Mouse (Mus musculus) ES-Bruce4 (cell line): Measurements from ENCODE around the gene Gm45208. TPM values are rescaled to one million over a fixed set of nuclear protein-coding genes. Genes with fewer than 3 reads are reported as not detected.
A peak's percentile ranks its signal among the peaks of the same experiment; 100 is the strongest.

ENCODE experiments used
- H3K27ac ChIP-seq: 2 replicates; pipeline ENCODE4 v1.5.1; 2012; ENCODE audit warnings: low read length, inconsistent platforms; ENCODE audit not compliant: insufficient read depth
- H3K27me3 ChIP-seq: 2 replicates; pipeline ENCODE4 v1.6.1; 2012; ENCODE audit warnings: mild to moderate bottlenecking, low read length, inconsistent platforms; ENCODE audit not compliant: control insufficient read depth, poor library complexity, insufficient read depth, severe bottlenecking
- H3K36me3 ChIP-seq: 2 replicates; pipeline ENCODE4 v1.6.1; 2012; ENCODE audit warnings: inconsistent platforms, mild to moderate bottlenecking, low read length, moderate library complexity; ENCODE audit not compliant: control insufficient read depth, poor library complexity, insufficient read depth, severe bottlenecking
- H3K4me1 ChIP-seq: one replicate; pipeline ENCODE4 v1.8.1; 2011; ENCODE audit warnings: low read length; ENCODE audit not compliant: control insufficient read depth, insufficient read depth
- H3K4me3 ChIP-seq: 2 replicates; pipeline ENCODE4 v1.5.1; 2011; ENCODE audit warnings: low read depth, mild to moderate bottlenecking, low read length
- H3K9ac ChIP-seq: 2 replicates; pipeline ENCODE4 v1.6.1; 2012; ENCODE audit warnings: low read depth, mild to moderate bottlenecking, inconsistent platforms; ENCODE audit not compliant: poor library complexity, severe bottlenecking
- H3K9me3 ChIP-seq: replicated peaks from 2 replicates; pipeline ENCODE4 v1.6.1; 2012; ENCODE audit warnings: mild to moderate bottlenecking, low read length, inconsistent platforms; ENCODE audit not compliant: control insufficient read depth, poor library complexity, insufficient read depth, severe bottlenecking
- CTCF ChIP-seq: IDR thresholded peaks from one replicate; pipeline ENCODE4 v1.8.1; 2011; ENCODE audit warnings: low read depth, low read length
- EP300 ChIP-seq: IDR thresholded peaks from 2 replicates; pipeline ENCODE4 v1.6.1; 2011; ENCODE audit warnings: low read depth, low read length; ENCODE audit not compliant: insufficient read depth
- POLR2A ChIP-seq: IDR thresholded peaks from one replicate; pipeline ENCODE4 v1.8.1; 2011; ENCODE audit warnings: low read length; ENCODE audit not compliant: insufficient read depth
- polyA plus RNA-seq: library from polyadenylated mRNA; stranded (reverse); fragments of >200 nt; gene quantifications from 2 replicates; pipeline ENCODE4 v1.2.4, GENCODE M21; 2011; ENCODE audit warnings: low read depth; ENCODE audit not compliant: missing spikeins, insufficient read depth, insufficient read length

Gene Gm45208
- polyA plus RNA-seq, 1 experiment: not detected

- peak overlapping the region; percentile 62 for H3K9ac ChIP-seq
- no peaks in the 10 kb centered on the region; the same call in 1 of the 2 replicates for H3K36me3 ChIP-seq
- peak overlapping the region; percentile 92 for H3K4me3 ChIP-seq
- peaks cover 2% of the 10 kb centered on the region for H3K4me1 ChIP-seq
- no peaks in the 10 kb centered on the region for H3K27me3 ChIP-seq
- TF ChIP-seq EP300 (no peak), POLR2A (no peak), CTCF (no peak)
- H3K9me3 ChIP-seq: no peaks in the 10 kb centered on the region
- H3K27ac ChIP-seq: peak overlapping the region; percentile 59; the same call in 1 of the 2 replicates
Observed at GRCm38 (mm10) chrX:7728922-7729265, 6.8 kb downstream of the Gm45208 start.

- peak overlapping the region; percentile 45 for H3K4me3 ChIP-seq
- peaks cover 7% of the 10 kb centered on the region for H3K4me1 ChIP-seq
- no peak for TF ChIP-seq EP300
- no peak for TF ChIP-seq POLR2A
- no peak for TF ChIP-seq CTCF
- H3K36me3 ChIP-seq: no peaks in the 10 kb centered on the region
- no peaks in the 10 kb centered on the region for H3K27me3 ChIP-seq
- H3K9me3 ChIP-seq: no peaks in the 10 kb centered on the region
- H3K27ac ChIP-seq: peak overlapping the region; percentile 33; the same call in 1 of the 2 replicates
- peak overlapping the region; percentile 53 for H3K9ac ChIP-seq
Observed at GRCm38 (mm10) chrX:7733571-7734156, 11.6 kb downstream of the Gm45208 start.

- no peak for TF ChIP-seq EP300
- TF ChIP-seq CTCF: no peak
- no peak for TF ChIP-seq POLR2A
- no peaks in the 10 kb centered on the region for H3K36me3 ChIP-seq
- H3K27me3 ChIP-seq: no peaks in the 10 kb centered on the region
- H3K9me3 ChIP-seq: no peaks in the 10 kb centered on the region
- H3K27ac ChIP-seq: peak overlapping the region; percentile 92
- no peak overlapping the region for H3K9ac ChIP-seq
- peaks cover 8% of the 10 kb centered on the region for H3K4me1 ChIP-seq
- peak overlapping the region; percentile 30; the same call in 1 of the 2 replicates for H3K4me3 ChIP-seq
Observed at GRCm38 (mm10) chrX:7739336-7740081, 17.5 kb downstream of the Gm45208 start.

- H3K4me3 ChIP-seq: peak overlapping the region; percentile 56
- H3K9me3 ChIP-seq: no peaks in the 10 kb centered on the region
- H3K9ac ChIP-seq: no peak overlapping the region
- TF ChIP-seq EP300 (no peak), POLR2A (no peak), CTCF (no peak)
- H3K36me3 ChIP-seq: no peaks in the 10 kb centered on the region
- peaks cover 8% of the 10 kb centered on the region for H3K4me1 ChIP-seq
- H3K27ac ChIP-seq: peak overlapping the region; percentile 92
- no peaks in the 10 kb centered on the region for H3K27me3 ChIP-seq
Observed at GRCm38 (mm10) chrX:7740082-7740819, 18.2 kb downstream of the Gm45208 start.

GRCm38 (mm10) chrX:7741103-7741502, 19.1 kb downstream of the Gm45208 start:
- Histone ChIP-seq H3K4me1 (peaks cover 8% of the 10 kb centered on the region), H3K9me3 (no peaks in the 10 kb centered on the region), H3K36me3 (no peaks in the 10 kb centered on the region), H3K4me3 (peak overlapping the region; percentile 56), H3K27ac (peak overlapping the region; percentile 92), H3K27me3 (no peaks in the 10 kb centered on the region), H3K9ac (no peak overlapping the region)
- TF ChIP-seq CTCF (no peak), EP300 (no peak), POLR2A (no peak)
